Mouse (Mus musculus) heart, adult 2 months (tissue): ENCODE data around the gene Nr4a2. TPM values are rescaled to one million over a fixed set of nuclear protein-coding genes. Genes with fewer than 3 reads are reported as not detected.

Experiments
- DNase-seq, 2 experiments: peaks; one replicate each; pipeline ENCODE4 v3.0.0; 2021
- H3K27ac ChIP-seq: fragments of 200-600 bp; 2 replicates; pipeline ENCODE4 v1.8.1; 2022
- H3K27me3 ChIP-seq: fragments of 200-500 bp; 2 replicates; pipeline ENCODE4 v1.6.1; 2012; ENCODE audit warnings: mild to moderate bottlenecking, low read length, inconsistent platforms, mixed read lengths; ENCODE audit not compliant: control insufficient read depth, insufficient read depth
- H3K36me3 ChIP-seq: fragments of 200-500 bp; 2 replicates; pipeline ENCODE4 v1.6.1; 2012; ENCODE audit warnings: low read length, inconsistent platforms; ENCODE audit not compliant: control insufficient read depth, insufficient read depth
- H3K4me1 ChIP-seq: fragments of 200-500 bp; 2 replicates; pipeline ENCODE4 v1.6.1; 2011; ENCODE audit warnings: low read length; ENCODE audit not compliant: control insufficient read depth, insufficient read depth
- H3K4me3 ChIP-seq: fragments of 200-600 bp; 2 replicates; pipeline ENCODE4 v1.8.1; 2022
- H3K79me2 ChIP-seq: fragments of 200-500 bp; replicated peaks from 2 replicates; pipeline ENCODE4 v1.6.1; 2012; ENCODE audit warnings: mild to moderate bottlenecking, inconsistent platforms, low read length, moderate library complexity, mixed read lengths; ENCODE audit not compliant: control insufficient read depth, insufficient read depth
- H3K9ac ChIP-seq: fragments of 200-500 bp; 2 replicates; pipeline ENCODE4 v1.6.1; 2012; ENCODE audit warnings: low read depth, mild to moderate bottlenecking, control low read depth, inconsistent platforms, low read length, mixed read lengths
- CTCF ChIP-seq: fragments of 200-600 bp; IDR thresholded peaks from 2 replicates; pipeline ENCODE4 v1.8.1; 2022; ENCODE audit warnings: antibody characterized with exemption, mild to moderate bottlenecking, moderate library complexity
- EP300 ChIP-seq: fragments of 200-500 bp; IDR thresholded peaks from 2 replicates; pipeline ENCODE4 v1.6.1; 2011; ENCODE audit warnings: low read depth, low read length, control low read depth; ENCODE audit not compliant: insufficient read depth
- POLR2A ChIP-seq: fragments of 200-500 bp; IDR thresholded peaks from 2 replicates; pipeline ENCODE4 v1.6.1; 2011; ENCODE audit warnings: mild to moderate bottlenecking, low read depth, low read length, control low read depth; ENCODE audit not compliant: insufficient read depth
- WGBS: fragments of 180-500 bp; shearing (Covaris S2); methylation state at CpG from one replicate; pipeline ENCODE4 v1.1.7; 2018; 5-methylcytosine and 5-hydroxymethylcytosine counted together
- intact Hi-C: fragments of 180-260 bp; cut with DNase I; formaldehyde crosslinking; loops from one replicate; pipeline ENCODE4 v1.15.1; 2025
- polyA plus RNA-seq: library from polyadenylated mRNA; depleted of rRNA; stranded (reverse); fragments of >200 nt; gene quantifications from 2 replicates; pipeline ENCODE4 v1.2.3, GENCODE M21; 2012
- total RNA-seq, 2 experiments: library from RNA; stranded (reverse); gene quantifications; 2 replicates each; pipeline ENCODE4 v1.2.3; 2021

The Nr4a2 gene
- total and polyA plus RNA-seq, 3 experiments: 1.0 to 2.6 (median 1.1) TPM

GRCm38 (mm10) chr2:57103845-57104660, 19.8 kb downstream of the Nr4a2 start:
- intact Hi-C loops: no loop called here
- DNase-seq: no peak
- WGBS: 4% methylated on average over 26 of the region's 26 CpGs
- Histone ChIP-seq H3K79me2 (no peaks in the 10 kb centered on the region), H3K36me3 (no peaks in the 10 kb centered on the region), H3K4me1 (peaks cover 1% of the 10 kb centered on the region), H3K27ac (no peak overlapping the region), H3K27me3 (peaks cover 18% of the 10 kb centered on the region), H3K9ac (no peak overlapping the region), H3K4me3 (no peak overlapping the region)
- TF ChIP-seq EP300: no peak
- no peak for TF ChIP-seq CTCF
- TF ChIP-seq POLR2A: no peak

- Histone ChIP-seq H3K36me3 (no peaks in the 10 kb centered on the region), H3K27ac (no peak overlapping the region), H3K9ac (no peak overlapping the region), H3K4me1 (peaks cover 1% of the 10 kb centered on the region), H3K79me2 (no peaks in the 10 kb centered on the region), H3K27me3 (peaks cover 18% of the 10 kb centered on the region), H3K4me3 (peak overlapping the region; percentile 39)
- intact Hi-C loops: no loop called here
- no peak for TF ChIP-seq POLR2A
- no peak for TF ChIP-seq CTCF
- no peak for TF ChIP-seq EP300
- WGBS: 2% methylated on average over 36 of the region's 37 CpGs
- no peak for DNase-seq
Measured at GRCm38 (mm10) chr2:57102856-57103844, 20.7 kb downstream of the Nr4a2 start.

- 3% methylated on average over 49 of the region's 51 CpGs for WGBS
- no peaks in the 10 kb centered on the region for H3K79me2 ChIP-seq
- TF ChIP-seq CTCF (no peak), EP300 (no peak)
- H3K4me1 ChIP-seq: peaks cover 1% of the 10 kb centered on the region
- peak overlapping the region; percentile 39 for H3K4me3 ChIP-seq
- intact Hi-C loops: no loop called here
- no peaks in the 10 kb centered on the region for H3K36me3 ChIP-seq
- peaks cover 18% of the 10 kb centered on the region for H3K27me3 ChIP-seq
- no peak overlapping the region for H3K9ac ChIP-seq
- no peak overlapping the region for H3K27ac ChIP-seq
- peak; percentile 35 to 53 for DNase-seq
Measured at GRCm38 (mm10) chr2:57102091-57102855, 21.5 kb downstream of the Nr4a2 start.

GRCm38 (mm10) chr2:57100241-57100640, 23.6 kb downstream of the Nr4a2 start:
- no peak for TF ChIP-seq EP300
- no peak for TF ChIP-seq POLR2A
- no peak for TF ChIP-seq CTCF
- no peak overlapping the region for H3K4me3 ChIP-seq
- H3K9ac ChIP-seq: no peak overlapping the region
- H3K27me3 ChIP-seq: peaks cover 18% of the 10 kb centered on the region
- no peaks in the 10 kb centered on the region for H3K79me2 ChIP-seq
- peaks cover 1% of the 10 kb centered on the region for H3K4me1 ChIP-seq
- no peak for DNase-seq
- no peak overlapping the region for H3K27ac ChIP-seq
- 75% methylated on average over 3 of the region's 3 CpGs for WGBS
- intact Hi-C loops: no loop called here
- no peaks in the 10 kb centered on the region for H3K36me3 ChIP-seq

- H3K27ac ChIP-seq: no peak overlapping the region
- H3K4me1 ChIP-seq: no peaks in the 10 kb centered on the region
- intact Hi-C loops: no loop called here
- H3K27me3 ChIP-seq: no peaks in the 10 kb centered on the region
- TF ChIP-seq POLR2A (no peak), EP300 (no peak), CTCF (no peak)
- 60% methylated on average over 9 of the region's 9 CpGs for WGBS
- H3K79me2 ChIP-seq: no peaks in the 10 kb centered on the region
- no peaks in the 10 kb centered on the region for H3K36me3 ChIP-seq
- no peak overlapping the region for H3K9ac ChIP-seq
- DNase-seq: no peak
- H3K4me3 ChIP-seq: no peak overlapping the region
Measured at GRCm38 (mm10) chr2:57072452-57072851, 51.4 kb downstream of the Nr4a2 start.
